Mouse (Mus musculus): ENCODE results near the gene Arfgef3. TPM values are rescaled to one million over a fixed set of nuclear protein-coding genes. Genes with fewer than 3 reads are reported as not detected.
A peak's percentile ranks its signal among the peaks of the same experiment; 100 is the strongest.

Gene Arfgef3
- polyA plus RNA-seq, 1 experiment, result 3.2 TPM

DNA sequence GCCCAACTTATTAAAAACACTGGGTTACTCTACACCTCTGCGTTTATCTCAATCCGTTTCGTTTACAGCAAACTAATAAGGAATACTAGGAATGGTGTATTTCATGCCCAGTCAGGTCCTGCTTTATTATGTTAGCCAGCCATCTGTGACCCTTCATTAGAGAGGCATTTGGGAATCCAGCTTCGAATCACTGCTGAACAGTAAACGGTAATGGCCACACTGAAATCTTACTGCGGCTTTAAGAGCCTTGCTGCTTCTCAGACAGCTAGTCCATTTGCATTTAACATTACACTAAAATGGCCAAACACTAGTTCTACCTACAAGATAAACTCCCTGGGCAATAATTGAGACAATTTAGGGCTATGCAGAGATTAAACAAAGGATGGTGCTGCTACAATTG is 1.7 kb downstream of the Arfgef3 start:
- peak overlapping the region; percentile 16 for H3K4me3 ChIP-seq (replicated peaks; ENCODE audit: extremely low read depth, low read depth, low read length)
- no peak for DNase-seq
- TF ChIP-seq CTCF (IDR thresholded peaks at IDR 0.05; ENCODE audit: insufficient read depth, low read length) (no peak), POLR2A (IDR thresholded peaks at IDR 0.05; ENCODE audit: borderline replicate concordance, extremely low read depth, low read depth, low read length) (no peak)
- no peaks in the 10 kb centered on the region for H3K4me1 ChIP-seq (ENCODE audit: control insufficient read depth, insufficient read depth, low read length)
- 77% methylated on average over 6 of the region's 6 CpGs for WGBS

DNA sequence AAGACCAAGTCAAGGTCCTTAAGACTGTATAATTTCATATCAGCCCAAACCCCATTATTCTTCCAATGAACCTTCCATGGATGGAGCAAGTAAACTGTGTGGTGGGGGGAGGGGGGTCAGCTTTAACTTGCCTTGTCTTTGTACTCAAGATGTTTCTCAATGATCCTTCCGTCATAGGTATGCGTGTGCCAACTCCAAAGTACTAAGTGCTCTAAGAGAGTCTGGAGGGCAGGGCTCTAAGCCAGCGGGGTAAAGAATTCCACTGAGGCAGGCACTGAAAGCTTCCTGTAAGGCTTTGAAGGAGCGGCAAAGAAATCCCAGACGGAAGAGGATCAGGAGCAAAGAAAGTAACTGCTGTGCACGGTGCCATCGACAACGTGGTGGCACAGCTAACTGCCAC is 2.7 kb downstream of the Arfgef3 start:
- H3K4me3 ChIP-seq (replicated peaks; ENCODE audit: extremely low read depth, low read depth, low read length), result no peak overlapping the region
- TF ChIP-seq POLR2A (IDR thresholded peaks at IDR 0.05; ENCODE audit: borderline replicate concordance, extremely low read depth, low read depth, low read length) (no peak), CTCF (IDR thresholded peaks at IDR 0.05; ENCODE audit: insufficient read depth, low read length) (no peak)
- no peaks in the 10 kb centered on the region for H3K4me1 ChIP-seq (ENCODE audit: control insufficient read depth, insufficient read depth, low read length)
- WGBS, result 70% methylated on average over 8 of the region's 8 CpGs
- peak; percentile 30 for DNase-seq

DNA sequence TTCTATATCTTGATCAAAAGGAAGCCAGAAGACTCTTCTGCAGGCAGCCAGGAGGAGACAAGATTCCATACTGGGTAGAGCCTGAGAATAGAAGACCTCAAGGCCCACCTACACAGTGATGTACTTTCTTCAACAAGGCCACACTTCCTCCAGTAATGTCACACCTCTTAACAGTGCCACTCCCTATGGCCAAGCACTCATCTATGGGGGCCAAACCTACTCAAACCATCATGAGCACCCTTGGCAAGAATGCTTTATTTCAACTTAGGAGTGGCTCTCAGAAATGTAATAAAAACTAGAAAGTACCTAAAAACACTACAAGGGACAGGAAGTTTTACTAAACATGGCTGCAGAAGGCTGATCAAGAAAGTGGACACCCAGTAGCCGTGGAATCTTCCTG is 15.2 kb downstream of the Arfgef3 start:
- TF ChIP-seq POLR2A (IDR thresholded peaks at IDR 0.05; ENCODE audit: borderline replicate concordance, extremely low read depth, low read depth, low read length) (no peak), CTCF (IDR thresholded peaks at IDR 0.05; ENCODE audit: insufficient read depth, low read length) (no peak)

DNA sequence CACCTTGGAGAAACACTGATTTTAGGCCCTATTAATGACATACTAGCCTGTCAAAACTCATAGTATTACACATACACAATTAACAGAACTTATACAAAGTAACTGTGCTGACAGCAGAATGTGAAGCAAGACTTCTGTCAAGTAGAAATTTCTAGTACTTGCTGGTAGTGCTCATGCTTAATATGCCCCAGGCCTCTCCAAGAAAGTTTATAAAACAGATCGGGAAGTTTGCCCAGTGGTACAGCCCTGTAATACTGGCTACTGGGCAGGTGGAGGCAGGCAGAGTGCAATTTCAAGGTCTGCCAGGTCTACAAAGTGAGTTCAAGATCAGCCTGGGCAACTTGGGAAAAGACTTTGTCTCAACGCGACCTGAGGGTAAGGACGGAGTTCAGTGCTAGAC is 32.3 kb downstream of the Arfgef3 start:
- no peak for DNase-seq
- H3K4me1 ChIP-seq (ENCODE audit: control insufficient read depth, insufficient read depth, low read length), result no peaks in the 10 kb centered on the region
- TF ChIP-seq POLR2A (IDR thresholded peaks at IDR 0.05; ENCODE audit: borderline replicate concordance, extremely low read depth, low read depth, low read length) (no peak), CTCF (IDR thresholded peaks at IDR 0.05; ENCODE audit: insufficient read depth, low read length) (no peak)
- 89% methylated on average over 4 of the region's 4 CpGs for WGBS
- no peak overlapping the region for H3K4me3 ChIP-seq (replicated peaks; ENCODE audit: extremely low read depth, low read depth, low read length)

More for the DNA sequence above, 15.2 kb downstream of the Arfgef3 start:
- H3K4me3 ChIP-seq (replicated peaks; ENCODE audit: extremely low read depth, low read depth, low read length), result no peak overlapping the region
- H3K4me1 ChIP-seq (ENCODE audit: control insufficient read depth, insufficient read depth, low read length), result no peaks in the 10 kb centered on the region
- WGBS, result 76% methylated on average over 1 of the region's 1 CpGs
- no peak for DNase-seq

DNA sequence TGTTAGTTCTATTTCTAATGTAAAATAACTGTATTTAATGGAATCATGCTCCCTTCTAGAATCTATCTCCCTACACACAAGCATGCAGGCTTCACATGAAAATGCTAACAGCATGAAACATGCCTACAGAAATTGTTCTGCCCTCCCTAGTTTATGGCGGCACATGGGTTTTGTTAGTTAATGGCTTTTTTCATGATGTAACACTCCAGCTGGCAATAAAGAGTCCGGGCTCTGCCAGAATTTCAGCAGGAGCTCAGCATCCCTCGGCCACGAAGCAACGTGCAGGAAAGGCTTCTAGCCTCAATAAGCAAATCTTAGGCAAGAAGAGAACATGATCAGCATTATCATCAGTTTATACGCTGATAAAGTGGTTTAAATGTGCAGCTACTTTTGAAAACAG is 32.8 kb downstream of the Arfgef3 start:
- Histone ChIP-seq H3K4me1 (ENCODE audit: control insufficient read depth, insufficient read depth, low read length) (no peaks in the 10 kb centered on the region), H3K4me3 (replicated peaks; ENCODE audit: extremely low read depth, low read depth, low read length) (no peak overlapping the region)
- WGBS, result 60% methylated on average over 6 of the region's 6 CpGs
- TF ChIP-seq POLR2A (IDR thresholded peaks at IDR 0.05; ENCODE audit: borderline replicate concordance, extremely low read depth, low read depth, low read length), result no peak
- no peak for TF ChIP-seq CTCF (IDR thresholded peaks at IDR 0.05; ENCODE audit: insufficient read depth, low read length)
- DNase-seq, result no peak

DNA sequence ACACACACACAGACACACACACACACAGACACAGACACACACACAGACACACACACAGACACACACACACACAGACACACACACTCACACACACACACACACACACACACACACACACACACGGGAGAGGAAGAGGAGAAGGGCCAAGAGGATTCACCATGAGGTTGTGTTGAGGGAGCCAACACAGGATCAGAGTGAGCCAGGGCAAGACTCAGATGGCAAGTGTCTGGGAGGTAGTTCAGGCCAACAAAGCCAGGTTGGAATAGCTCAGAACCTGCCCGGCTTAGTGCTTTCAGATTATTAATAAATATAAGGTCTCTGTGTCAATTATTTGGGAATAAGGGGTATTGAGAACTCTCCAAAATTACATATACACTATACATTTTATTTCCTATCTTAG is 33.9 kb downstream of the Arfgef3 start:
- TF ChIP-seq CTCF (IDR thresholded peaks at IDR 0.05; ENCODE audit: insufficient read depth, low read length) (no peak), POLR2A (IDR thresholded peaks at IDR 0.05; ENCODE audit: borderline replicate concordance, extremely low read depth, low read depth, low read length) (no peak)
- no peaks in the 10 kb centered on the region for H3K4me1 ChIP-seq (ENCODE audit: control insufficient read depth, insufficient read depth, low read length)
- no peak overlapping the region for H3K4me3 ChIP-seq (replicated peaks; ENCODE audit: extremely low read depth, low read depth, low read length)
- no peak for DNase-seq
- 80% methylated on average over 2 of the region's 2 CpGs for WGBS

DNA sequence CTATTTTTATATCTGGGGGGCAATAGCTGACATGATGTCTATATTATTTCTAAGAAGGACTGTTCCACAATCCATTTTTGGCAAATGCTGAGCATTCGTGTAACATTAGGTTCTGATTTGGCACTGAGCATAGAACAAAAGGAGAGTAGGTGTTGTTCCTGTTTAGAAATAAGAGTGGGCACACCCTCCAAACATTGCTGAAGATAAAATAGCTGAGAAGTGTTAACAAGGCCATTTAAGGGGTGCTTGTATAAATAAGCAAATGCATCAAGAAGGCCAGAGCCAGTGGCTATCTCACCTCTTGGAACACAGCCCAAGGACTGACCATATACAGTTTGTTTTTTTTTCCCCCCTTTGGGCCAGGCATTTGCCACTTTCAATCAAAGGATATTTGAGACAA is 35.1 kb downstream of the Arfgef3 start:
- Histone ChIP-seq H3K4me3 (replicated peaks; ENCODE audit: extremely low read depth, low read depth, low read length) (no peak overlapping the region), H3K4me1 (ENCODE audit: control insufficient read depth, insufficient read depth, low read length) (no peaks in the 10 kb centered on the region)
- 38% methylated on average over 1 of the region's 1 CpGs for WGBS
- no peak for DNase-seq
- no peak for TF ChIP-seq POLR2A (IDR thresholded peaks at IDR 0.05; ENCODE audit: borderline replicate concordance, extremely low read depth, low read depth, low read length)
- TF ChIP-seq CTCF (IDR thresholded peaks at IDR 0.05; ENCODE audit: insufficient read depth, low read length), result no peak

DNA sequence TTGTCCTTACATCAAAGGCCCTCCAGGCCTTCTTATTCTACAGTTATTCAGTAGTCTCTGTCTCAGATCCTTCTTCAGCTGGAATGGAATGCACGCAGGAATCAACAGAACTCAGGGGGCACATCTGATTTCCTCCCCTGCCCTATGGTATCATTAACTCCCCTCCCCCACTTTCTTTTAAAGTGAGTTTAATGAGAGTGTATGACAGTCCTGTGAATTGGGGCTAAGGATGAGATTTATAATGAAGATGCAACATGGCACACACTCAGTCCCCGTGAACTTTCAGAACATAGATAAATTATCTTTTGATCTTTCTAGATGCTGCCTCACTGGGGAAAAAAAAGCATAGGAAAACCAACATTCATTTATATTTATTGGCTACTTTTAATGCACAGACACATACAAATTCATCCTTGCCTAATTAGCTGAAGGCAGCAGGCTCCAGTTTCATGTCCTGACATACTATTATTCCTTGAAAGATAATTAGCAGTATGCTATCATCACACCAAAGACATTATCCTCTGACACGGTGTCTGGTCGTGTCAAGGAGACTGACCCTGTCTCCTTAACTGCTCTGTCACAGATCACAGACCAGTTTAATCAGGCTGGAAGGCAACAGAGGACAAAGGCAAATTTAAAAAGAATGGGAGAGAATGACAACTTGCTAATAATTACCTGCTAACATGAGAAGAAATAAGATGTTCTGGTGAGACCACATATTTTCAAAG is 39.2 kb downstream of the Arfgef3 start:
- WGBS, result 71% methylated on average over 4 of the region's 4 CpGs
- TF ChIP-seq POLR2A (IDR thresholded peaks at IDR 0.05; ENCODE audit: borderline replicate concordance, extremely low read depth, low read depth, low read length) (no peak), CTCF (IDR thresholded peaks at IDR 0.05; ENCODE audit: insufficient read depth, low read length) (no peak)

DNA sequence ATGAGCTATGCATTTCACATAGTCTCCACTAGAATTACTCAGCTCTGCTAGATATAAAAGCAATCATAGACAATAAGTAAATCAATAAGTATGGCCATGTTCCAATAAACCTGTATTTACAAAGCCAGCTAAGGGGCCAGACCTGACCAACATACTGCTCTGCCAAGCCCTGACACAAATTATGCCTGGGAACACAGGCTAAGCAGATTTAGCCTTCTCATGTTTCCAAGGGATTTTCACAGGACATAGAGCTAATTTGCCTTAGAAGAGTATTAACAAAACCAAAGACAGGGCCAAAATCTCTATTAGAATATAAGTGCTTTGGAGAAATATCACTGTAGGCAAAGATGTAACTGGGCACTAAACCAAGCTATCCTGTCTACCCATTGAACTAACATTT is 42.2 kb downstream of the Arfgef3 start:
- no peak for DNase-seq
- no peak for TF ChIP-seq POLR2A (IDR thresholded peaks at IDR 0.05; ENCODE audit: borderline replicate concordance, extremely low read depth, low read depth, low read length)
- TF ChIP-seq CTCF (IDR thresholded peaks at IDR 0.05; ENCODE audit: insufficient read depth, low read length), result no peak
- Histone ChIP-seq H3K4me1 (ENCODE audit: control insufficient read depth, insufficient read depth, low read length) (no peaks in the 10 kb centered on the region), H3K4me3 (replicated peaks; ENCODE audit: extremely low read depth, low read depth, low read length) (no peak overlapping the region)

More for the DNA sequence above, 39.2 kb downstream of the Arfgef3 start:
- no peaks in the 10 kb centered on the region for H3K4me1 ChIP-seq (ENCODE audit: control insufficient read depth, insufficient read depth, low read length)
- no peak for DNase-seq
- no peak overlapping the region for H3K4me3 ChIP-seq (replicated peaks; ENCODE audit: extremely low read depth, low read depth, low read length)

DNA sequence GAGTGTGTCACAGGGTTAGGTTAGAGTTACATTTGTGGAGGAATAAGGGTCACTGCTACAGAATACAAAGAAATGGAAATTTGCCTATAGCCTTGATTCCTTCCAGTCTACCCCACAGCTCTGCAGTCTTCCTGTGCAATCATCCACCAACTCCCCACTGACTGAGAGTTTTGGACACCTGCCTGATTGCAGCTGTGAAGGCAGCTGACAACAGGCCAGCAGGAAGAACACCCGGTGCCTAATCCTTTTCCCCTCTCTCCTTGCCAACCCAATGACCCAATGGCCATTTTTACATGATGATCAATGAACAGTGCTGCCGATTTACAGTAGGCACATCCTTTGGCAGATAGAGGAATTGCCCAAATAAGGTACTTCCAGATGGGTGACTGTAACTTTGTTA is 43.6 kb downstream of the Arfgef3 start:
- Histone ChIP-seq H3K4me3 (replicated peaks; ENCODE audit: extremely low read depth, low read depth, low read length) (no peak overlapping the region), H3K4me1 (ENCODE audit: control insufficient read depth, insufficient read depth, low read length) (no peaks in the 10 kb centered on the region)
- DNase-seq, result no peak
- WGBS, result 45% methylated on average over 2 of the region's 2 CpGs
- no peak for TF ChIP-seq CTCF (IDR thresholded peaks at IDR 0.05; ENCODE audit: insufficient read depth, low read length)
- no peak for TF ChIP-seq POLR2A (IDR thresholded peaks at IDR 0.05; ENCODE audit: borderline replicate concordance, extremely low read depth, low read depth, low read length)

All from lung, adult 2 months (tissue).